Mouse (Mus musculus) liver, postnatal 0 days (tissue): ENCODE data around the gene Mybpc1.

ENCODE experiments used
- CTCF ChIP-seq: sonication (generic); IDR thresholded peaks from 2 replicates; pipeline ENCODE4 v1.5.1; 2016; ENCODE audit warnings: antibody characterized with exemption, low read depth
- EP300 ChIP-seq: IDR thresholded peaks from 2 replicates; pipeline ENCODE4 v1.6.1; 2016; ENCODE audit warnings: antibody characterized with exemption, low read depth, mild to moderate bottlenecking

DNA sequence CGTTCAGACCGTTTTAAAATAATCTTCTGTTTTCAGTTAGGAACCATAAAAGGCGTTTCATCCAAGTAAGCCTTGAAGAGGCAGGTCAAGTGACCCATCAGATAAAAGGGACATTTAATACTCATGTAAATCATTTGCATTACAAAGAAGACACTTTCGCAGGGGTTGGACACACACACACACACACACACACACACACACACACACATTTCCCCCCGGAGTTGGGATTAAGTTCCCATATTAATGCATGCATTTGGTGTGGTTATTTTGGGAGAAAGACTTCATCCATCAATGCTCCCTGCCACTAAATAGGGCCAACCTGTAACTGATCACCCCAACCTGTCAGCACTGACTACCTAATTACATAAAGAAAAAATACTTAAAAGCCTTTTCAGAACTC is 1.7 kb downstream of the Mybpc1 start:
- TF ChIP-seq CTCF (no peak), EP300 (no peak)
